Mouse (Mus musculus) cerebellum, postnatal 4 days (tissue): ENCODE data around the gene Slc9a1.

Experiments
- DNase-seq, 2 experiments: peaks; one replicate each; pipeline ENCODE4 v3.0.0; 2022; ENCODE audit warnings: low spot score in 2 of 2, mixed read lengths in 1 of 2

The Slc9a1 gene

DNA sequence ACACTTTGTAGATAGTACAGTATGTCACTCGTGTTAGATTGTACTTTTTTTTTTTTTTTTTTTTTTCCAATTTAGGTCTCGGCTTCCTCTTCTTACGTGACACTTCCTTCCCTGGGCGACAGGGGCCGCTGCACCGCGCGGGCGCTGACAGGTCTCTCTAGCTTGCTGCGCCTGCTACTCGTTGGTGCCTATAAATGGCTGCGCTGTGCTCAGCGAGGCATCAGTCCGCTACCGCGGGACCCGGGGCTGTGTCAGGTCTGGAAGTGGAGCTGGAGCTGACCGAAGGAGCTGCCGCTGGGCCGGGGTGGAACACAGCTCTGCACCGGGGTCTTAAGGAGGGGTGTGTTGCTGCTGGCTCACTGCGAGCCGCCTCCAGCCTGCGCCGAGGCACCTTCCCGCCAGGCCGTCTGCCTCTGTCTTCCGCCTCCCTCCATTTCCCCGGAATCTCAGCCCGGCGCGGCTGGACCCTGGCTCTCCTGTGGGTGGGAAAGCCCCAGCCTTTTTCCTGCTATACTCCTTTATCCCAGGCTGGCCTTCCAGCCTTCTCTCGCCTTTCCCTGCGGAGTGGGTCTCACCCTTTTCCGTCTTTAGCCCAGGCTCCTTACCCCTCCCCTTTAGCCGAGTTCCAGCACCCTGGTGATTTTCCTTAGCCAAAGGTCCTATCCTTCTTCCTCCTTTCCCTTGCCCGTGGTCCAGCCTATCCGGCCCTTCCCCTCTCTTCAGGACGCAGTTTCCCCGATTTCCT, at the start of gene Slc9a1:
Slc9a1 (plus strand) TSS at position 154 of the 745 bp plus-strand sequence.
- peak; percentile 93 to 97 for DNase-seq

DNA sequence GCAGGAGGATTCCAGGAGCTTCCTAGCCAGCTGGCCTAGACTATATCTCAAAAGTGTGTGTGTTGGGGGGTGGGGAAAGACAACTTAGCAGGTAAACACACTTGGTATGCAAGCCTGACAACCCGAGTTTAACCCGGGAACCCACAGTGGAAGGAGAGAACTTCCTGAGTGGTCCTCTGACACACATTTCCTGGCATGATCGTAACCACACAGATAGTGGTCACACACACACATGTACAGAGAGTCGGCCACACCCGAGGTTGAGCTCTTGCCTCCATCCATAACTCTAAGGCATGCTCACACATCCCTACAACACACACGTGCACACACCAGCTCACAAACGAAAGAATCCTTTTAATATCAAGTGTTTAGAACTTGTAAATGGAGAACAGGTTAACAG, 41.4 kb upstream of the Slc9a1 start:
- DNase-seq = no peak

DNA sequence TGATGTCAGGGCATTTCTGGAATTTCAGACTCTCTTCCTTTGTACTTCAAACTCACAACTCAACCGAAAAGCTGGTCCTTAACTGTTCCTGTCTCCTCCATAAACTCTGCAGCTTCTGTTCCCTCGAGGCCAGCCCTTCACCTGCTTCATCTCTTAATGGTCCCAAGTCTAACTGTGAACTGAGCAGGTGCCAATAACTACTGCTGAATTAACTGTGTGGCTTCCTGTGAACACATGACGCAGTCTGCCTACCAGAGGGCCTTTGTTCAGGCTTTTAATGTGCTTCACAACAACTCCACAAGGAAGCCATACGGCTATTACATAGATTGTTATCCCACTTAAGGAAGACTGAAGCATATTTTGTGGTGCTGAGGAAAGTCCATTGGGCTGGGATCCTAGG, 39.2 kb upstream of the Slc9a1 start:
- DNase-seq = no peak

DNA sequence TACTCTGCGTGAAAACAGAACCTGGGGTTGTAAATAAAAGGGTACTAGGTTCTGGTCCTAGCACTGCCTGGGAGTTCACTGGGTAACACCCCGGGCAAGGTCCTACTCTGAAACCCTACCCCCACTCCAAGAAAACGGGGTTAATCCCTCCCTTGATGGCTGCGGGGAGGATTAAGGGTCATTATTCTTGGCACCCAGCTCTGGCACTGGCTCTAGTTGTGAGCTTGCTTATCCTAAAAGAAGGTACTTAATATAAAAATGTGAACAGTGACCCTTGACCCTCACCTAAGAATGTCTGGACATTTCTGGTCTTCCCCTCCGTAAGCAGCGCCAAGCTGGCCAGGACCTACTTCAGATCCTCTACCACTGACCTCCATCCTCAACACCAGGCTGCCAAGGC, 36.2 kb upstream of the Slc9a1 start:
- DNase-seq = no peak

DNA sequence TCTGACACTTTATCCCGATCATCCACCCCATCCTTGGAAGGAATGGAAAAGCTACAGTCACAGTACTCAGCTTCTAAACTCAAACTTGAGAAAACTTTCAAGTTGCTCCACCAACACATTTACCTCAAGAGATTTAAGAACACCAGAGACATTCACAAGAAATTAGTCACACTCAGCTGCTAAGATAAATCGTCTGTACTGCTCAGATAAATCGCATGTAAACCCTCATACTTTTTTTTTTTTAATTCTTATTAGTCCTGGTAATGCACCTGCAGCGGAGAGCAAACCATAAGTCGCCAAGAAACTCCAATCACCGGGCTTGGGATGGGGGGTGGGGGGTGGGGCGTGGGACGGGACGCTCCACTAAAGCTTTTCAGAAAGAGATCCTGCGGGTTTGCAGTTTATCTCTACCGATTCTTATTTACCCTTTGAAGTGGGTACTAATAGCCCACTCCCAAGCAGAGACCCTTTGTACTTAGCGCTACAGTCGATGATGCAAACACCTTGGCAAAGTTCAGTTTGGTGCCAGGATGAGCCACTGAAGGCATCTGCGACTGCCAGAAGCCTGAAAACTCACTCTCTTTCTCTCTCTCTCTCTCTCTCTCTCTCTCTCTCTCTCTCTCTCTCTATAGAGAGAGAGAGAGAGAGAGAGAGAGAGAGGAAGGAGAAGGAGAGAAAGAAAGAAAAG, 31.5 kb upstream of the Slc9a1 start:
- no peak for DNase-seq

DNA sequence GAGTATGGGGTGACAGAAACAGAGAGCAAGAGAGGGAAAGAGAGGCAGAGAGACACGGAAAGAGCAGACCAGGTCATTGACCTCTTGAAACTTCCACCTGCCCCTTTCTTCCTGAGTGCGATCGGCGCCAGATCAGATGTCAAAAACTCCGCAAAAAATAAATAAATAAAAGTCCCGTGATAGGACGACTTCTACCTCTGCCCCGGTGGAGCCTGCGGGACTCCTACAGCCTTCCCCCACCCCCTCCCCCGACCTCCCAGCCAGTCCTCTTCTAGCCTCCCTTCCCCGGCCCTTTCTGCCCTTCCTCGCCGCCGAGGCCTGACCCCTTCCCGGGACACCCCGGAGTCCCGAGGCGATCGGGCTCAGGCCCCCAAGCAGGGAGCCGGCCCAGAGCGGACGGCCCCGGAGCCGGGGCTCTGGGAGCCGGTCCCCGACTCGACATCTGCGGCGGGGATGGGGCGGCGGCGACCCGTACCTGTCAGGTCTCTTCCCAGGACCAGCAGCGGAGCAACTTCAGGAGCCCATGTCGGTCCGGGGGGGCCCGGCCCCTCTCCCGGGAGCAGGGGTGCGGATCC, 30.9 kb upstream of the Slc9a1 start:
- DNase-seq = no peak

DNA sequence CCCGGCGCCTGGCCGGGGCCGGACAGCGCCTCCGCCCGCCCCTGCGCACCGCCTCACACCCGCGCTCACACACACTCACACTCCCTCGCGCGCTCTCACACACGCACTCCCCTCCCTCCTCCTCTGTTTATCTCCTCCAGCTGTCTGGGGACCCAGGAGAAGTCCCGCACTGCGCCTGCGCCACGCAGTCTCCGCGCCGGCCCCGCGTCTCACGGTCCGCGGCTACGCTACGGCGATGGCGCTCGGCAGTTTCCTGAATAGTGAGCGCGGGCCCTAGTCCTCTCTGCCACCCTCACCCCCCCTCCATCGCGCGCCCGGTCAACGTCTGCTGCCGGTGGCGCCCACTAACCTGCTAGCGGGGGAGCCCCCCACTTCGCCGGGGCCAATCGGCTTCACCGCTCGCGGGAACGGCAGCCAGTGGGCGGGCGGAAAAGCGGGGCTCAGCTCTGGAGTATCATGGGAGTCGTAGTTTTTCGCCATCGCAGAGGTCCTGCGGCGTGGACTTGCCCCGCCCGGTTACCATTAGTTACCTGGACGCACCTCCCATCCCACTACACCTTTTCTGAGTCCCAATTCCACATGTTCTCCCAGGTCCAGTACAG, 30.3 kb upstream of the Slc9a1 start:
- DNase-seq = peak; percentile 97 to 98

DNA sequence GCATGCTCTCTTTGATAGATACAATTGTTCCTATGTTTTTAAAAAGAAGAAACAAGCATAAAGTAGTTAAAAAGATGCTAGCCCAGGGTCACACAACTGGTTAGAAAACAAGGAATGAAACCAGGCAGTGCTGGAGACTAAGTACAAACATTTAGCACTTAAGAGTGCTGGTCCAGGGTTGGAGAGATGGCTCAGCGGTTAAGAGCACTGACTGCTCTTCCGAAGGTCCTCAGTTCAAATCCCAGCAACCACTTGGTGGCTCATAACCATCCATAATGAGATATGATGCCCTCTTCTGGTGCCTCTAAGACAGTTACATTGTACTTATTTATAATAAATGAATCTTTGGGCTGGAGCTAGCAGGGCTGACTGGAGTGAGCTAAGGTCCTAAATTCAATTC, 29.3 kb upstream of the Slc9a1 start:
- no peak for DNase-seq

DNA sequence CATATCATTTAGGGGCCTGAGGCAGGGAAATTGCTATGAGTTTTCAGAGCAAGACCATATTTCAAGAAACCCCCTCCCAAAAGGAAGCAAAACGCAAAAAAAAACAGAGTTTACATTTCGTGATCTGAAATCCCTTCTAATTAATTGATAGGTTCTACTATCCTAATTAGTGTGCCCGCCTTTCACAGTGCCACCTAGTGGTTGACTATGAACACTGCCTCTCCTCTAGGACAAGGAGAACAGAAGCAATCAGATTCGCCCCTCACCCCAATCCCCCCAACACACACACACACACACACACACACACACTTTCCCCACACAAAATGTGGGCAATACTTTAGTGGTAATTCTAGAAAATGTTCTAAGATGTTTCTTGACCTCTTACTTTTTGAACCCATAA, 25.4 kb upstream of the Slc9a1 start:
- DNase-seq = peak in 1 of 2 experiments; percentile 49

DNA sequence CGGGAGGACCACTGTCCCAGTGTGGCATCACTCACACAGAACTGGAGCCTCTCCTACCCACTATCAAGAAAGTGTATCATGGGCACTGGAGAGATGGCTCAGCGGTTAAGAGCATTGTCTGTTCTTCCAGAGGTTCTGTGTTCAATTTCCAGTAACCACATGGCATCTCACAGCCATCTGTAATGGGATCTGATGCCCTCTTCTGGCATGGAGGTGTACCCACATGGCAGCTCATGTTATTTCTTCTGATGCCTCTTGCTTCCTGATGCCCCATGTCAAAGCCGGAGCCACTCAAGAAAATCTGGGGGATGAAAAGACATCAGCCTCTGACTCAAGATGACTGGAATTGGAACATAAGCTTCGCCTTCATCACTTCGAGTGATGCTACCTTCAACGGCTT, 23.8 kb upstream of the Slc9a1 start:
- no peak for DNase-seq

DNA sequence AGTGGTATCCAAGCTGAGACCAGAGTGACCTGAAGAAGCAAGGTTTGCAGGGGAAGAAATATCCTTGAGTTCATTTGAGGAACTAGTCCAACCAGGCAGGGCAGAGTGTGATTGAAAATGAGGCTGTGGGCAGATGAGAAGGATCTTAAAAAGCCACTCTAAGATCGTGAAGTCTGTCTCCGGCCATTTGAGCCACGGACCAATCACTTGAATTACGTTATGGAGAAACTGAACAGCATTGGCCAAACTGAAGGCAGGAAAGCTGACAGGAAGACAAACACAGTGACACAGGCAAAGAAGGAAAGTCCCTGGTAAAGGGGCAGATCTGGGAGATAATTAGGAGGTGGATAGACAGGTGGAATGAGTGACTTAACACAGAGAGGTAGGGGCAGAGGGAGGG, 22.9 kb upstream of the Slc9a1 start:
- DNase-seq = no peak

DNA sequence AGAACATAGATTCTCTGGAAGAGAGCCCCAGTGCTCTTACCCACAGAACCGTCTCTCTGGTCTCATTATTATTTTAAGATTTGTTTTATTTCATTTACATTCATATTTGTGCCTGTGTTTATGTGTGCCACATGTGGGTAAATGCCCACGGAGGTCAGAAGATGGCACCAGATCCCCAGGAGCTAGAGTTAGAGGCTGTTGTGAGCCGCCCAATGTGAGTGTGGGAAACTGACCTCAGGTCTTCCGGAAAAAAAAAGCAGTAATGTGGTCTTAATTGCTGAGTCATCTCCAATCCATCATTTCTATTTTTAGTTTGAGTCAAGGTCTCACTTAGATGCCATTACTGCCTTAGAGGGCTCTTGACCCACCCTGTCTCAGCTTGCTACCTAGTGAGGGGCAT, 21.9 kb upstream of the Slc9a1 start:
- no peak for DNase-seq

DNA sequence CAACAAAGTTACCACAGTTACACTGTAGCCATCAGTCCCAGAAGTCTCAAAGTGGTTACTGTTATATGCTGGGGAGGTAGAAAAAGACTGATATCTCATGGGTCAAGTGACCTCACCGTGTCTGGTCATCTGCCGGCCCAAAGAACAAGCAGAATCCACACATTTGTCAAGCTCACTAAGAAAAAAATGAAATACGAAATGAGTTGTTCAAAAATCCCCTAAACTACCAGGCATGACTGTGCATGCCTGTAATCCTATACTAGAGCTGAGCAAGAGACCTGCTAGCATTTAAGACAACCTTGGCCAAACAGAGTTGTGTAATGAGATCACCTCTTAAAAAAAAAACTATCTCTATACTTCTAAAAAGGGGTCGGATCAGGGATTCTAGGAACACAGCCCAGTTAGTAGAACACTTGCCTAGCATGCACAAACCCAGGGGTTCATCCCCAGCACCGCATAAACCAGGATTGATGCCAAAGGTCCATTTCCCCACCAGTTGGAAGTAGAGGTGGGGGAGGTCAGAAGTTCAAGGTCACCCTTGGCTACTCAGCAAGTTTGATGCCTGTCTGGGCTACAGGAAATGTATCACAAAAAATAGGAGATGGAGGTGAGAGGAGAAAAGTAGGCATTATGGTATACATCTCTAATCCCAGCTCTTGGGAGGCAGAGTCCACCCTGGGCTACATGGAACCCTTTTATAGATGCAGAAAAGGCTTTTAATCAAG, 21.3 kb upstream of the Slc9a1 start:
- no peak for DNase-seq

DNA sequence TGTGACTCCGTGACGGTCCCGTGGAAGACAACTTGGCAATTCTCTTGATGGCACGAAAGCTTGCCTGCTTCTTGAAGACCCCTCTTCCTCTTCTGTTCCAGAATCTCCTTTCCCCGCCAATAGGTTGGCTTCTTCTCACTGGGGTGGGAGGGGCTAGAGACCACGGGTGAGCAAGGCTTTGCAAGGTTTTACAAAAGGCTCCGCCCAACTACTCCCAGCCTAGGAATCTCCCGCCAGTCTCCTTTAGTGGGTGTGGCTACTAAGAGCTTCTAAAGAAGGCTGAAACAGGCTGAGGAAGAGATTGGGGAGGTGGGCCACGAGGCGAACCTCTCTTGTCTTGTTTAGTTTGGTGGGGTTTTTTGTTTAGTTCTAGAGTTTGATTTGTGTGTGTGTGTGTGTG, 16.7 kb upstream of the Slc9a1 start:
- DNase-seq = no peak

DNA sequence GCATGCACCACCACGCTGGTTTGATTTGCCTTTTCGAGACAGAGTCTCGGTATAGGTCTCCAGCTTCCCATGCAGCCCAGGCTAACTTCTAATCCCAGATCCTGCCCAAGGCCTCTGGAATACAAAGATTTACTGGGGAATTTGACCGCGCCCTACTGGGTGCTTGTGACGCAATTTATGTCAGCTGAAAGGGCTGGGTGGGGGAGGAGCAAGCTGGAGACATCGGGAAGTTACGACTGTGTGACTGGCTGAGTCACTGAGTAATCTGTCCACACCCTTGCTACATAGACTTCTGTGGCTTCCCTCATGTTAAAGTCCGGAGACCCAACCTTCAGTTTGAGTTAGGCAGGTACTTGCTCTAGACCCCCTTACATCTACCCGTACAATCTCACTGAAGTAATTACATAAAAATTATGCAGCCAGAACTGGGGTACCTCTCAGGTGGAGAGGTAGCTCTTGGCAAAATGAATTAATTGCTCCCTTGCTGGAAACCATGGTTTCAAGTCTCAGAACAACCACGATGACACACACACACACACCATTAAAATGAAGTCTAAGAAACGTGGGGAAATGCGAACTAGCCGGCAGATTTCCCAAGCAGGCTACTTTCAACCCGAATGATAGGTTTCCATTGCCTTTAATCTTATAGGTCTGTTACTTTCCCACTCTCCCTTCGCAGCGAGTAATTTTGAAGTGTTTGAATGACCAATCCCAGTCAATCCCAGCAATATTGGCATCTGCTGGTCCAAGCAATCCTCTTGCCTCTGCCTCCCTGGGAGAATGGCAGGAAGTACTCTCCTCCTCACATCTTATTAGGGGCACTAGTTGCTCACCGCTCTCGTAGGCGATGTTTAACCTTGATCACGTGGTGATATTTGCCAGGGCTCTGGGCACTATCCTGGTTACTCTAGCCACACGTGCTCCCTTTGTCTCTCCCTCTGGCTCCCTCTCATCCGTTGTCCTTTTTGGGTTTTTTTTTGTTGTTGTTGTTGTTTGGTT, 15.8 kb upstream of the Slc9a1 start, which contains the start of gene Wdtc1:
Wdtc1 (minus strand) TSS at position 115 of the 999 bp plus-strand sequence.
- no peak for DNase-seq

DNA sequence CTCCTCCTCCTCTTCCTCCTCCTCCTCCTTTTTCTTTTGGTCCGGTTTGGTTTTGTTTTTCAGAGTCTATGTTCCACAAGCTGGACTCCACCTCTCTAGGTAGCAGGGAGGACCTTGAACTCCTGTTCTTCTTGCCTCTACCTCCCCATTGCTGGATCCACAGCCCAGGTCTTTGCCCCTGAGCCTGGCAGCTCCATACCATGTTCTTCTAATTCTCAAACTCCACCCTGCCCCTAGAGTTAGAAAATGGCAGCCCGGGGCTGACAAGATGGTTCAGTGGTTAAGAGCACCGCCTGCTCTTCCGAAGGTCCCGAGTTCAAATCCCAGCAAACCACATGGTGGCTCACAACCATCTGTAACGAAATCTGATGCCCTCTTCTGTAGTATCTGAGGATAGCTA, 14.9 kb upstream of the Slc9a1 start:
- no peak for DNase-seq

DNA sequence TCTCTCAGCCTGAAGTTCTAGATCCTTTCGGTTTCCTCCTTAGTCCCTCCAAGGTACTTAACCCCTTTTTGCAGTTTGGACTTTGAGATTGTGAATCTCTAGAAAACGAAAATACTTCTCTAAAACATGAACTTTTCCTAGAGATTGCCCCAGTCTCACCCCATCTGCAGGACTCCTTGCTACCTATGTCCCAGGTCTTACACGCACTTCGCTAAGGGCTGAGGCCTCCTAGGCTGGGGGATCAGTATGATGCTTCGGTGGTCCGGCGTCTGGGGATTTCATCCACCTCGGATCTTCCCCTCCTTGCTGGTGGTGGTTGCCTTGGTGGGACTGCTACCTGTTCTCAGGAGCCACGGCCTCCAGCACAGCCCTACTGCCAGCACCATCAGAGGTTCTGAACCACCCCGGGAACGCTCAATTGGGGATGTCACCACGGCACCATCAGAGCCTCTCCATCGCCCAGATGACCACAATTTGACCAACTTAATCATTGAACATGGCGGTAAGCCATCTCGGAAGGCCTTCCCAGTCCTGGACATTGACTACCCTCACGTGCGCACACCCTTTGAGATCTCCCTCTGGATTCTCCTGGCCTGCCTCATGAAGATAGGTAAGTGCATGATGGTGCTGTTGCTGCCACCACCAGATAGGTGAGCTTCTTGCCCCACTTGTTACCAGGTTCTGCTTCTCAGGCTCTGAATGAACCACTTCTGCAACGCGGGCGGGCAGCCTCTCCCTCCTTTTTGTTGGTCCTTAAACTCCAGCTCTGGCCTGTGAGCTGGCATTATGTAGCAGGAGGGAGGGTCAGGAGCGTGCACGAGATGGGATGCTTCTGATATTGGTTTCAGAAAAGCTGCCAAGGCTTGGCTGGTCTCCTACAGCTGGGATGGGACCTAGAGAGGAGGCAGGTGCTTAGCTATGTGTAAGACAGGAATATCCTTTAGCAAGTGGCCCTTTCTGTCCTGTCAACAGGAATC, 1.1 kb downstream of the Slc9a1 start:
- no peak for DNase-seq

DNA sequence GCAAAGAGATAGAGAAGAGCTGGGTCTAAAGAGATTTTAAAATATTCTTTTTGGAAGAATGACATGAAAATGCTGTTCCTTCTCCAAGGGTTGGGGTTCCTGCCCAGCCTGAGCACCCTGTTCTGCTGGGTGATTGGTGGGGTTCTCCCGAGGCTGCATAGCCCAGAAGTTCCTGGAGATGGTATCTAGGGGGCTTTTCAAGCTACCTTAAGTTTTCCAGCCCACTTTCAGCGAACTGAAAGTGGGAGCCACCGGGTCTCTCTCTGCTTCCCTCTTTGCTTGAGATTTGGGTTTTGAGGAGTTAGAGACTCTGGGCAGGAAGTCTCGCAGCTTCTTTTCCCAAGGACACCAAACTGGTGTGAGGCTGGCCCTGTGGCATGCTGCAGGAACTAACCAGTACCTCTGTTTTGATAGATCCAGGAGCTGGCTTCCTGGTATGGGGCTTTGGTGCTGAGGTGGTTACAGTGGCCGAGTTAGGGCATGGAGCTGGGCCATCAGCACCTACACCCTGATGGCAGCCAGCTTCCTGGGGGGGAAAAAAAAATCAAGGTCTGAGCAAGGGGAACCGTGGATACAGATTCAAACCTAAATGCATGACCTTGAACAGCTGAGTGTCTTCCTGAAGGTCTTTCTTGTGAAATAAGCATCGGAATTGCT, 2.2 kb downstream of the Slc9a1 start:
- DNase-seq = no peak

DNA sequence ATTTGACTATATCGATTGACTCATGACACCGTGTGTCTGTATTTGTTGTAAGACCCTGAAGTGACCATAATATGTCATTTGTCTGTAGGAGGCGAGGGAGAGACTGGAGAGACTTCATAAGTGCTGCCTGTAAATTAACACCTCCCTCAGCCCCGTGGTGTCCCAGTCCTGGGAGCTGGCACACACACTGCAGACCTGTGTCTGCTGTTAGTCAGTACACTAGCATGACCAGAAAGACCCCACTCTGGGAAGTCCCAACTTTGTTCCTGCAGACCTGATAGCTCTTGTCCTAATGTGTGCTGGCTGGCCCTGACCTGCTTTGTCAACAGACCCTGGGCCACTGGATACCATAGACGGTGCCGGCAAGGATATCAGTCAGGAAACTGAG, 2.8 kb downstream of the Slc9a1 start:
- DNase-seq = no peak
